Mouse (Mus musculus): ENCODE measurements at regions not wholly inside any gene's neighbourhood (a gene's known extent, or its start where the extent isn't known, plus 50 kb on each side); places are given as distances from the start of the nearest gene placed in this dataset.

DNA sequence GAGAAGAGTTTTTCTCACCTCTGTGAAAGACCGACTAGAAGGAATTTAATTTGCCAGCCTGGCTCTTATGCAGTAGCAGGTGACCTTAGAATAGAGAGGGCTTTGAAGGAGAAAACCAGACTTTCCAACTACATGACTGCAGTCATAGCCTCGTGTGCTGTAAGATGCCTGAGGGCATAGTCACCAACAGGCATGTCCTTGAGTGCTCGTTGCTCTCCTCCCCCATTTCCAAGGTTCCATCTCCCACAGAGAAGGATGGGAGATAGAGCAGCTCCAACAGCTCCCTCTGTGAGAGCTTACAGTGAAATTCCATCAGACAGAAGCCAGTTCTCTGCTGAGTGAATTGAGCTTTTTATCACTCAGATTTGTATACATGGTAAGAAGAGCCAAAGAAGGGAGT lies 398.1 kb upstream of the Id4 start:
- WGBS, result 58% methylated on average over 3 of the region's 3 CpGs

DNA sequence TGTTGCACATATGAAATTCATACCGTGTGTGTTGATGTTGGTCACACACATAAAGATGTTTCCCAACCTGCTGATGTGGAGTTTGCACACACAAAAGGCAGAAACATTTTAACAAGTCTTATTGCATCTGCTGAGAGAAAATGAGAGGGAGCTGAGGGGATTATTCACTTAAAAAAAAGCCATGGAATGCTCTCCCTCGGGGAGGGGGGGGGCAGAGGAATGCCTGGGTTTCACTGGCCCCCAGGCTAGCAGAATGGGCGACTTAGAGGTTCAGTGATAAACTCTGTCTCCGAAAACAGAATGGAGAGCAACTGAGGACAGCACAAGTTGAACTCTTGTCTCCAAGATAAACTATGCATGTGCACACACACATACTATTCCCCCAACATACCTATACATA lies 392.4 kb upstream of the Id4 start:
- no peak for ATAC-seq
- Histone ChIP-seq H3K27ac (no peak overlapping the region), H3K27me3 (replicated peaks) (no peaks in the 10 kb centered on the region), H3K4me2 (replicated peaks) (no peak overlapping the region), H3K9ac (no peak overlapping the region), H3K4me3 (replicated peaks) (no peak overlapping the region), H3K9me3 (no peaks in the 10 kb centered on the region), H3K36me3 (no peaks in the 10 kb centered on the region), H3K4me1 (replicated peaks) (peaks cover 4% of the 10 kb centered on the region; the same call in 1 of the 2 replicates)
- 59% methylated on average over 4 of the region's 4 CpGs for WGBS

More for the DNA sequence above, 398.1 kb upstream of the Id4 start:
- Histone ChIP-seq H3K27ac (no peak overlapping the region), H3K36me3 (no peaks in the 10 kb centered on the region), H3K9ac (no peak overlapping the region), H3K4me1 (replicated peaks) (no peaks in the 10 kb centered on the region), H3K4me2 (replicated peaks) (no peak overlapping the region), H3K27me3 (replicated peaks) (no peaks in the 10 kb centered on the region), H3K9me3 (no peaks in the 10 kb centered on the region), H3K4me3 (replicated peaks) (no peak overlapping the region)
- no peak for ATAC-seq

DNA sequence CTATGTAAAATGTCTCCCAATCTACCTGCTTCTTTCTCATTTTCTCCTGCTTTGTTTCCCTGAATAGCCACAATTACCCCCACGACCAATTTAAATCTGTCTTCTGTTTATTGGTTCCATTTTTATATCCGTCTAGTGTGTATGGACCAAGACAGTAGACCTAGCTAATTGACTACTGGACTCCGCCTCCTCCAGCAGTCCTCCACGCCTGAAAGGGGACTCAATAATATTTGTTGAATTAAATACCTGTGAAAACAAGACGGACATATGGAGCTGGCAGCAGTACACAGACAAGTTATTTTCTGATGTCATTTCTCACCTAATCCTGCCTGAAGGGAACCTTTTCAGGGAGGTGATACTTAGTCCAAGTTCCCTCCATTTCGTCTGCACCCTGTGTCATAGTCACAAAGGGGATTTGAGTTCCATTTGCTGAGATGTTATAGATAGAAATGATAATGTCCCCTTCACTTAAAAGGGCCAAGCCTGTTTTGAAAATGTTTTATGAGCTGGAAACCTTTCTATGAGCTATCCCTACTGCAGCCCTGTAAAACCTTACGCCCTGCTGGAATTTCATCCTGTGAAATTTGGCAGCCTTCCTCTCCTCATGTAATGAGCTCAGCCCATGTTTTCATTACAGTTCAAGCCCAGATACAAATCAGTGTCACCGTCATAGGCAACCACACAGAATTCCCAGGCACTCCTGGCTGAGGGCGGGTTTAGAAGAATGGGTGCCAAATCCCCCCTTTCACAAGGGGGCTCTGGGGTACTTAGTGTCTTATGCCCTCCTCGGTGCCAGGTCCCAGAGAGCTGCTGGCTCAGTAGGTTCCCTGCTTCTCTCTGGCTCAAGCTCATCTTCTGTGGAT lies 391.1 kb upstream of the Id4 start:
- no peak overlapping the region for H3K4me3 ChIP-seq (replicated peaks)
- peaks cover 4% of the 10 kb centered on the region; the same call in 1 of the 2 replicates for H3K4me1 ChIP-seq (replicated peaks)
- WGBS, result 59% methylated on average over 10 of the region's 10 CpGs
- H3K27me3 ChIP-seq (replicated peaks), result no peaks in the 10 kb centered on the region
- no peaks in the 10 kb centered on the region for H3K36me3 ChIP-seq
- H3K9me3 ChIP-seq, result no peaks in the 10 kb centered on the region
- H3K9ac ChIP-seq, result no peak overlapping the region
- H3K27ac ChIP-seq, result no peak overlapping the region
- no peak overlapping the region for H3K4me2 ChIP-seq (replicated peaks)
- no peak for ATAC-seq

DNA sequence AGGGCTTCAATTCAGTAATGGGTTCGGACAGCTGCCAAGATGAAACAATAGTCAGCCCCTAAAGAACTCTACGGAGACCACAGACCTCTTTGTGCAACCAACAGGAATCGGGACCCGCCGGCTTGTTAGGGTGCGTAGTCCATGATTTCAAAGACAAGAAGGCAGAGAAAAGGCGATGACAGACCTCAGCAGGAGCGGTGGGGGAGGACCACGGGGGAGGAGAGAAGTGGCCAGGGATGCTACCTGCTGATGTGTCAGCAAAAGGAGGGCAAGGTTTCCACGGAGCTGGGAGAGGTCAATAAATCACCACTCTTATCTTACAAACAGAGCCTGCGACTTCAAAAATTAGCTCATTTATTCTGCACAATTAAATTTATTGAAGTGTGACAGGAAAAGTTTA lies 388.4 kb upstream of the Id4 start:
- no peak overlapping the region for H3K4me3 ChIP-seq (replicated peaks)
- H3K27me3 ChIP-seq (replicated peaks), result no peaks in the 10 kb centered on the region
- H3K9ac ChIP-seq, result no peak overlapping the region
- whole genome bisulfite sequencing, result 62% methylated on average over 11 of the region's 11 CpGs
- peaks cover 4% of the 10 kb centered on the region; the same call in 1 of the 2 replicates for H3K4me1 ChIP-seq (replicated peaks)
- no peaks in the 10 kb centered on the region for H3K36me3 ChIP-seq
- no peaks in the 10 kb centered on the region for H3K9me3 ChIP-seq
- no peak overlapping the region for H3K4me2 ChIP-seq (replicated peaks)
- H3K27ac ChIP-seq, result no peak overlapping the region
- no peak for ATAC-seq

DNA sequence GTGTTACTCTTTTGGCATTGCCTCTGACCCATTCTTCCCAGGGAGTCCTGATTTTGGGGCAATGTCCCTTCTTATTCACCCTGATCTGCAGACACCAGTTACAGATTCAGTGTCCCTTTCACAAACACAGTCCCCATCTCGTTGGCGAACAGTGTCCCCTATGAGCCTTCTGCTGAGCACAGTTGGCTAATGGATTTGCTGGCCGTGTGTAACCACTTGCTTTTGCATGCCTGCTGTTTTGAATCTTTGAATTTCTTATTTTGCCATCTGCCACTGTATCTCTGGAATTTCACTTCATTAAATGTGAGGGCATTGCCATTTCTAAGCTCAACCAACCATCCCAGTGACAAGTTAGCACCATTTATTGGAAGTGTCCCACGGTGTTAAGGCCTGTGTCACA lies 368.5 kb upstream of the Id4 start:
- no peak overlapping the region for H3K9ac ChIP-seq
- no peak overlapping the region for H3K4me3 ChIP-seq (replicated peaks)
- H3K27ac ChIP-seq, result no peak overlapping the region
- H3K9me3 ChIP-seq, result no peaks in the 10 kb centered on the region
- no peak for ATAC-seq
- no peaks in the 10 kb centered on the region for H3K36me3 ChIP-seq
- H3K27me3 ChIP-seq (replicated peaks), result no peaks in the 10 kb centered on the region
- H3K4me1 ChIP-seq (replicated peaks), result no peaks in the 10 kb centered on the region
- no peak overlapping the region for H3K4me2 ChIP-seq (replicated peaks)
- 88% methylated on average over 4 of the region's 4 CpGs for WGBS

DNA sequence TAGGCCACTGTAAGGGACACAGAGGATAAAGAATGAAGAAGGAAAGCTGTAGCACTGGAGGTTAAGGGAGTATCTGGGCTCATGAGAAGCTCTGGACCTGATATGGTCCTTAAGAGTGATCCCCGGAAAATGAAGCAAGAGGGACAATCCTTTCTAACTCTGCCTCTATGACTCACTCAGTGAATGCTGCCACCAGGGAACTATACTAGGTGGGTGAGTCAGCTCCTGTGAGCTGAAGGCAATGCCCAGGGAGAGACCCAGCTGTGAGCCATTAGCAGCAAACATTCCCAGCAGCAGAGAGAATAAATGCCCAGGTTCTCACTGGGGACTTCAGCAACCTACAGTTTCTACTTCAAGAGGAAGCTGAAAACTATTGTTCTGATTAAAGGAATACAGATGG lies 366.7 kb upstream of the Id4 start:
- H3K4me3 ChIP-seq (replicated peaks), result no peak overlapping the region
- no peak overlapping the region for H3K4me2 ChIP-seq (replicated peaks)
- no peaks in the 10 kb centered on the region for H3K4me1 ChIP-seq (replicated peaks)
- no peak for ATAC-seq
- no peaks in the 10 kb centered on the region for H3K27me3 ChIP-seq (replicated peaks)
- no peaks in the 10 kb centered on the region for H3K9me3 ChIP-seq
- WGBS, result 82% methylated on average over 1 of the region's 1 CpGs
- no peak overlapping the region for H3K27ac ChIP-seq
- H3K36me3 ChIP-seq, result no peaks in the 10 kb centered on the region
- H3K9ac ChIP-seq, result no peak overlapping the region

DNA sequence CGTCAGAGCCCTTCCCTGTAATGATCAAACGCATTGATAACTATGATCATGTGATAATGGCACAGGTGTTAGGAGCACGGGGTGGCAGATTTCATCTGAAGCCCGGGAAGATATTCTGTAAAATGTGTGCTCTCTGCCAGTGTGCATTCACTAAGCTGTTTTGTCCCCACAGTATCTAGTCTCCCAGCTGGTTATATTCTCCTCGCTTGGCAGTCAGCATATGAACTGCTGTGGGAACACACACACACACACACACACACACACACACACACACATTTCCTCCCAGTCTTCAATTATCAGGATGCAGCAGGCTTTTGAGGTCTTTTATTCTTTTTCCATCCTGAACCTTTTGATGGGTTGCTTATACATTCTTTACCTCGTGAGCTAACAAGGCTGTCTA lies 365.8 kb upstream of the Id4 start:
- Histone ChIP-seq H3K9me3 (no peaks in the 10 kb centered on the region), H3K4me3 (replicated peaks) (no peak overlapping the region), H3K27ac (no peak overlapping the region), H3K9ac (no peak overlapping the region), H3K36me3 (no peaks in the 10 kb centered on the region), H3K4me1 (replicated peaks) (no peaks in the 10 kb centered on the region), H3K4me2 (replicated peaks) (no peak overlapping the region), H3K27me3 (replicated peaks) (no peaks in the 10 kb centered on the region)
- no peak for ATAC-seq
- WGBS, result 76% methylated on average over 6 of the region's 6 CpGs

DNA sequence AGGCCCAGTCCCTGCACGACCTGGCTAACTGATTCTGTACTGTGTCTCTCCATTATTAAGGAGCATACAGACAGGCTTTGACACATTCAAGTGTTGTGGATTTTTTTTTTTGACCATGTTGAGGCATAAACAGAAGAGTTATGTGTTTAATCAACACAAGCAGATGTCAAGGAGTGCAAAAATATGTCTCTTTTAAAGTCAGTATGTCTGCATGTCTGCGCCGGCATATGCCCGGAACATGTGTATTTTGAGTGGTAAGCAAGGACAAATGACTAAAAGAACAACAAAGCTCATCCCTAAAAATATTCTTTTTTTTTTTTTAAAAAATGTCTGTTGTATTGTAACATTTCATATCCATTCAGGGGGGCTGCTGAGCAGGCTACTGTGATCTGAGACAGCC lies 364.4 kb upstream of the Id4 start:
- no peak for ATAC-seq
- WGBS, result 77% methylated on average over 4 of the region's 4 CpGs
- Histone ChIP-seq H3K4me3 (replicated peaks) (no peak overlapping the region), H3K36me3 (no peaks in the 10 kb centered on the region), H3K4me2 (replicated peaks) (no peak overlapping the region), H3K9ac (no peak overlapping the region), H3K27ac (no peak overlapping the region), H3K9me3 (no peaks in the 10 kb centered on the region), H3K27me3 (replicated peaks) (no peaks in the 10 kb centered on the region), H3K4me1 (replicated peaks) (no peaks in the 10 kb centered on the region)

DNA sequence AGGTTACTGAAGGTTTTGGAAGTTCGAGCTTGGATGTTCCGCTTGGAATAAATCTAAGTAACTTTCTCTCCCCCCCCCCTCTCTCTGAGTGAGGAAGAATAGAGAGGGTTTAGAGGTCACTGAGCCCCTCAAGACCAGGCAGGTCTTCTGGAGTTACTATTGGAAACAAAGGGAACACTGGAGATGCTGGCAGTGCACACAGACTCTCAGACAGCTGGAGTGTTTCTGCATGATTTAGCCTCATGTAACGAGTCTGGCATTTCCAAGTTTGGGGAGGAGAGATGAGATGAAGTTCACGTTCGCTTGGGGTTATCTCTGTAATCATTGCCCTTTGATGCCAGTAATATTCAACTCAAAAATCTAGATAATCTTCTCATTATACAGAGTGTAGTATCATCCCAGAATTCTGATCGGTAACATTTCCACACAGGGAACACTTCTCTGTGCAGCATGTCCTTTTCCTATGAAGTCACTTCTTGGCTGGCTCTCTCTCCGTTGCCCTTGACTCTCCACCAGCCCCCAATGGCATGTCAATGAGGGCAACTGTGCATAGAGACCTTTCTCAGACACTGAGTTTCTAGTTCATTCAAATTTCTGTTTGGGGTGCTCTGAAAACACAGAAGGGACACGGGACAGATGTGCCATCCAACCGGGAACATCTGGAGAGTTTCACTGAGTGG lies 351.0 kb upstream of the Id4 start:
- Histone ChIP-seq H3K4me2 (replicated peaks) (no peak overlapping the region), H3K4me1 (replicated peaks) (no peaks in the 10 kb centered on the region)
- ATAC-seq, result no peak

DNA sequence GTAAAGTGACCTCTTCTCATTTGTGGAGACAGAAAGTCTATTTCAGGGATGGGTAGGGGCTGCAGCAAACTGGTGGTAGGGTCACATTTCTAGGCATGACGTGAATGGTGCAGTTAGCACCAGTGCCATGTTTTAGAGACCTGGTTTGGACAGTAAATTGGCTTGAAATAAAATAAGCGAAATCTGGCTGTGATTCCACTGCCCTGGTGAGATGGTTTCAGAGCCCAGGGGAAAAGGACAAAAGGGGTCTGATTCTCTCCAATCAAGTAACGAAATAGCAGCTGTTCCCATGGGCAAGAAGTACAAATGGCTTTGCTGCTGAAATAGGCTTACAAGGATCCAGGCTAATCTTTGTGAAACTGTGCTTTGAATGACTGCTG lies 350.5 kb upstream of the Id4 start:
- 78% methylated on average over 3 of the region's 3 CpGs for WGBS
- no peak overlapping the region for H3K27ac ChIP-seq

More for the DNA sequence above, 351.0 kb upstream of the Id4 start:
- Histone ChIP-seq H3K27me3 (replicated peaks) (no peaks in the 10 kb centered on the region), H3K9me3 (no peaks in the 10 kb centered on the region), H3K4me3 (replicated peaks) (no peak overlapping the region), H3K27ac (no peak overlapping the region), H3K9ac (no peak overlapping the region), H3K36me3 (no peaks in the 10 kb centered on the region)
- 78% methylated on average over 9 of the region's 9 CpGs for WGBS

DNA sequence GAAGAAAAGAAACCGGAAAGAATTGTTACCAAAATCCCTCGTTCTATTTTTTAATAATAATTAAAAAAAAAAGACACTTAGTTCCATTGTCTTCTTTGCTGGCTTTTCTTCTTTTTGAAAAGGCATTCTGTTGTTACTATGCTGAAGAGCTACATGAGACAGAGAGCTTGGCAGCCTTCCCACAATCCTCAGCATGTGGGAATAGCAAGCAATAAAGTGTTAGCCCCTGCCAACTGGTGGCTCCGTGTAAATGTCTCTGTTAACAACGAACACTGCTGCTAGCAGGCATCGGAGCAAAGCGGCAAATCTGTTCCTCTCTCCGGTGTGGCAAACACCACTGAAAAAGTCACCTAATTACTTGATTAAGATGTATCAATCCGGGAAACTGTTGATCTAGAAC lies 344.6 kb upstream of the Id4 start:
- Histone ChIP-seq H3K27me3 (replicated peaks) (no peaks in the 10 kb centered on the region), H3K4me3 (replicated peaks) (no peak overlapping the region), H3K9me3 (no peaks in the 10 kb centered on the region), H3K4me2 (replicated peaks) (no peak overlapping the region), H3K36me3 (no peaks in the 10 kb centered on the region), H3K4me1 (replicated peaks) (no peaks in the 10 kb centered on the region), H3K9ac (no peak overlapping the region), H3K27ac (no peak overlapping the region)
- ATAC-seq, result no peak
- WGBS, result 75% methylated on average over 8 of the region's 8 CpGs

More for the DNA sequence above, 350.5 kb upstream of the Id4 start:
- Histone ChIP-seq H3K4me3 (replicated peaks) (no peak overlapping the region), H3K4me1 (replicated peaks) (no peaks in the 10 kb centered on the region), H3K4me2 (replicated peaks) (no peak overlapping the region), H3K27me3 (replicated peaks) (no peaks in the 10 kb centered on the region), H3K36me3 (no peaks in the 10 kb centered on the region), H3K9ac (no peak overlapping the region), H3K9me3 (no peaks in the 10 kb centered on the region)
- no peak for ATAC-seq

DNA sequence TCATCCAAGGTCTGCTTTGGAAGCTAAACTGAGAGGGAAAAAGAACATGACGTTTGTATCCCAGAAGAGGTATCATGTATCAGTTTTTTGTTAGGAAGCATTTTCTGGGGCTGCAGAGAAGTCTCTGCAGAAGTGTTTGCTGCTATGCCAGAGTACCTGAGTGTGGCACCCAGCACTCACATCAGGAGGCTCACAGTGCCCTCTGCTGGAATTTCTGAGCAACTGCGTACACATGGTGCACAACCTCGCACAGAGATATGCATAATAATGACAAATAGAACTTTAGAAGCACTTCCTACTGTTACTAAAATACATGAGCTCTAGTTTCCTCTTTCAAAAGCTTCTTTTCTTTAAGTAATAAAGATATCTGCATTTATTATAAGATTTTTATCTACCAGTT lies 343.7 kb upstream of the Id4 start:
- 90% methylated on average over 3 of the region's 3 CpGs for WGBS
- no peaks in the 10 kb centered on the region for H3K9me3 ChIP-seq
- no peak overlapping the region for H3K9ac ChIP-seq
- no peaks in the 10 kb centered on the region for H3K4me1 ChIP-seq (replicated peaks)
- H3K4me2 ChIP-seq (replicated peaks), result no peak overlapping the region
- H3K27me3 ChIP-seq (replicated peaks), result no peaks in the 10 kb centered on the region
- no peaks in the 10 kb centered on the region for H3K36me3 ChIP-seq
- H3K4me3 ChIP-seq (replicated peaks), result no peak overlapping the region
- H3K27ac ChIP-seq, result no peak overlapping the region
- ATAC-seq, result no peak

DNA sequence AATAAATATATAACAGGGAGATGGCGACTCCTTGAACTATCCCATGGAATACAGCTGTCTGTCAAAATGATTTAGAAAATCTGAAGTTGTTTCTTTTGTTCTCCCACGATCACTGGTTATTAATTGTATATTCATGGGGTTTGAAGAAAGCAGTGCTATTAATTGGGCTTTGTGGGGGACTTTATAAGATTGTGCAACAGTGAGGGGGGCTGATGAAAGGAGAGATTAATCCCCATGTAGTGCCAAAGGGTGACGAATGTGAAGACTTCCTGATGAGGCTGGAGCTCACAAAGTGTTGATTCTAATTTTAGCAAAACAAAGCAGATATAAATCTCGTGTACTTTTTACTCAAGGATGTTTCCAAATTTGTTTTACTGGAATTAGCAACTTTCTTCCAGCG lies 340.0 kb upstream of the Id4 start:
- ATAC-seq, result no peak
- Histone ChIP-seq H3K4me2 (replicated peaks) (no peak overlapping the region), H3K4me1 (replicated peaks) (no peaks in the 10 kb centered on the region), H3K27ac (no peak overlapping the region), H3K9me3 (no peaks in the 10 kb centered on the region), H3K4me3 (replicated peaks) (no peak overlapping the region), H3K27me3 (replicated peaks) (no peaks in the 10 kb centered on the region), H3K36me3 (no peaks in the 10 kb centered on the region), H3K9ac (no peak overlapping the region)
- WGBS, result 61% methylated on average over 5 of the region's 5 CpGs
